Mouse (Mus musculus): ENCODE measurements around the gene Tns1.

- TF ChIP-seq CTCF (conservative IDR thresholded peaks at IDR 0.05; ENCODE audit: low read length), result no peak
- TF ChIP-seq NANOG (IDR thresholded peaks at IDR 0.05; ENCODE audit: borderline replicate concordance, low read length), result no peak
These were observed 186.4 kb downstream of the Tns1 start for GRCm38 (mm10) chr1:73937805-73938204.

All from E14TG2a.4 (cell line).